Comparison of ENCODE assay signal across 8 mouse cellular contexts in the genomic region with DNA sequence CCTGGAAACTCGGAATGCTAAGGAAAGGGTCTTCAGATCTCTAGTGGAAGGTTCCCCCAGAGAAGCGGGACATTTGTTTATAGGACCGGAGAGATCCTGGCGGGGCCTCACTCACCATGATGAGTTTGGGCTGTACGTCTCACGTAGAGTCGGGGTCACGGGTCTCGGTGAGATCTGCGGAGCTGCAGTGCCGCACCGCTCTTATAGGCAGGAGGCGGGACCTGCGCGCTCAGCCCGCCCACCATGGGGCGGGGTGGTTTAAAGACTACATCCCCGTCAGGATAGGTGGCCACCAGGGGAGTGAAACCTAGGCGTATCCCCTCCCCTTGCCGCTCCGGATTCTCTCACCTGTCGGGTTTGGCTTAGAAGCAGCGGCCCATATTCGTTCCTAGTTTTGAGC. TPM values are rescaled to one million over a fixed set of nuclear protein-coding genes. Genes with fewer than 3 reads are reported as not detected.
A peak's percentile ranks its signal among the peaks of the same experiment; 100 is the strongest.
DNase-seq lines count a peak whose midpoint lies in the region; ATAC-seq lines count a peak whose summit lies in the region.

No protein-coding gene starts in this region.

- intact Hi-C loops in gastrocnemius, postnatal 14 days (cut with DNase I; ENCODE audit: low total_unique reads), result no loop called here
- intact Hi-C loops in left cerebral cortex, postnatal 14 days (cut with DNase I), result loop anchor here (5.0 kb wide), 1 partner anchor 33 kb away; no protein-coding TSS in a partner anchor

- no peaks in the 10 kb centered on the region for H3K9me3 ChIP-seq in intestine, embryonic 15.5 days

- peak overlapping the region; percentile 58; the same call in 1 of the 2 replicates for H3K27ac ChIP-seq in intestine, embryonic 15.5 days

- peak; percentile 12 for DNase-seq in adipocyte (ENCODE audit: low spot score)
- DNase-seq in embryo, embryonic 10.5 days (ENCODE audit: low spot score), result peak; percentile 79
- peak; percentile 80 for DNase-seq in gastrocnemius, postnatal 14 days
- DNase-seq in left cerebral cortex, postnatal 14 days (ENCODE audit: low spot score in 2 of 2), result peak; percentile 92 to 93
- peak; percentile 91 for DNase-seq in right cerebral cortex, postnatal 25 days
- peak; percentile 91 to 95 for DNase-seq in urinary bladder, postnatal 36 days (ENCODE audit: low spot score in 2 of 2)

- H3K4me1 ChIP-seq in intestine, embryonic 15.5 days (replicated peaks), result peaks cover 21% of the 10 kb centered on the region

- peaks cover 27% of the 10 kb centered on the region for H3K27me3 ChIP-seq in intestine, embryonic 15.5 days (replicated peaks)

- peaks cover 6% of the 10 kb centered on the region; the same call in 1 of the 2 replicates for H3K36me3 ChIP-seq in intestine, embryonic 15.5 days

- H3K4me3 ChIP-seq in intestine, embryonic 15.5 days (replicated peaks), result peak overlapping the region; percentile 54

- WGBS in intestine, embryonic 15.5 days, result under 1% methylated on average over 24 of the region's 24 CpGs

- ATAC-seq in intestine, embryonic 15.5 days, result peak; percentile 92
- peak; percentile 80 for ATAC-seq in megakaryocyte-erythroid progenitor cell, adult 5-6 weeks (replicated peaks; ENCODE audit: low FRiP score, low TSS enrichment, poor library complexity, severe bottlenecking)

- H3K4me2 ChIP-seq in intestine, embryonic 15.5 days (replicated peaks), result peak overlapping the region; percentile 99

- peak overlapping the region; percentile 61 for H3K9ac ChIP-seq in intestine, embryonic 15.5 days

RNA-seq across cellular contexts. Expression of gene Tuba4a, which starts 0.6 kb away (rescaled TPM):
- 100 to 1,000 TPM; 475 to 599 TPM for total RNA-seq in gastrocnemius, postnatal 14 days (2021)
- polyA plus RNA-seq in intestine, embryonic 15.5 days (2015; fragmentation: Nextera tagmentation; extraction: Ambion mirVana), result 122 and 131 TPM in 2 replicates
- 100 to 1,000 TPM; 658 to 691 TPM for total RNA-seq in left cerebral cortex, postnatal 14 days (2021)
- 232 and 276 TPM in 2 replicates for total RNA-seq in megakaryocyte-erythroid progenitor cell, adult 5-6 weeks (2014; fragmentation: Nextera tagmentation)
- 137 and 146 TPM in 2 replicates for total RNA-seq in megakaryocyte-erythroid progenitor cell, adult 5-6 weeks (2017)

RNA-seq across cellular contexts. Expression of gene Stk16, which starts 8.4 kb away (rescaled TPM):
- total RNA-seq in gastrocnemius, postnatal 14 days (2021), result 10 to 100 TPM; 27.2 to 28.2 TPM
- 110 and 122 TPM in 2 replicates for polyA plus RNA-seq in intestine, embryonic 15.5 days (2015; fragmentation: Nextera tagmentation; extraction: Ambion mirVana)
- total RNA-seq in left cerebral cortex, postnatal 14 days (2021), result 10 to 100 TPM; 85.6 to 92.2 TPM
- total RNA-seq in megakaryocyte-erythroid progenitor cell, adult 5-6 weeks (2014; fragmentation: Nextera tagmentation), result 117 and 193 TPM in 2 replicates
- 88.3 and 103 TPM in 2 replicates for total RNA-seq in megakaryocyte-erythroid progenitor cell, adult 5-6 weeks (2017)

RNA-seq across cellular contexts. Expression of gene Glb1l, which starts 8.5 kb away (rescaled TPM):
- 1 to 10 TPM; 4.5 to 4.8 TPM for total RNA-seq in gastrocnemius, postnatal 14 days (2021)
- polyA plus RNA-seq in intestine, embryonic 15.5 days (2015; fragmentation: Nextera tagmentation; extraction: Ambion mirVana), result 11.9 and 12.2 TPM in 2 replicates
- total RNA-seq in left cerebral cortex, postnatal 14 days (2021), result 10 to 100 TPM; 16.3 to 18.3 TPM
- total RNA-seq in megakaryocyte-erythroid progenitor cell, adult 5-6 weeks (2014; fragmentation: Nextera tagmentation), result 20.0 and 24.2 TPM in 2 replicates
- 5.4 and 18.3 TPM in 2 replicates for total RNA-seq in megakaryocyte-erythroid progenitor cell, adult 5-6 weeks (2017)

RNA-seq across cellular contexts. Expression of gene A630095N17Rik, which starts 12.8 kb away (rescaled TPM):
- not detected for total RNA-seq in gastrocnemius, postnatal 14 days (2021)
- not detected in 2 replicates for polyA plus RNA-seq in intestine, embryonic 15.5 days (2015; fragmentation: Nextera tagmentation; extraction: Ambion mirVana)
- not detected for total RNA-seq in left cerebral cortex, postnatal 14 days (2021)
- not detected in 2 replicates for total RNA-seq in megakaryocyte-erythroid progenitor cell, adult 5-6 weeks (2014; fragmentation: Nextera tagmentation)
- not detected in 2 replicates for total RNA-seq in megakaryocyte-erythroid progenitor cell, adult 5-6 weeks (2017)

RNA-seq across cellular contexts. Expression of gene Dnajb2, which starts 17.1 kb away (rescaled TPM):
- 10 to 100 TPM; 32.4 to 33.2 TPM for total RNA-seq in gastrocnemius, postnatal 14 days (2021)
- 25.5 and 26.2 TPM in 2 replicates for polyA plus RNA-seq in intestine, embryonic 15.5 days (2015; fragmentation: Nextera tagmentation; extraction: Ambion mirVana)
- 10 to 100 TPM; 76.5 to 80.2 TPM for total RNA-seq in left cerebral cortex, postnatal 14 days (2021)
- 15.2 and 18.3 TPM in 2 replicates for total RNA-seq in megakaryocyte-erythroid progenitor cell, adult 5-6 weeks (2014; fragmentation: Nextera tagmentation)
- 14.2 and 21.7 TPM in 2 replicates for total RNA-seq in megakaryocyte-erythroid progenitor cell, adult 5-6 weeks (2017)

Comparison
In these comparisons a context has a peak if more than half of its experiments do, and no peak if none do; other contexts are left out.
1. Peak in every context shown above with its lines: DNase-seq, ATAC-seq, H3K4me3 ChIP-seq and H3K27ac ChIP-seq.
2. DNase-seq: peak in every context shown above with its lines; median percentile 93 in urinary bladder, postnatal 36 days; 92 in left cerebral cortex, postnatal 14 days; 91 in right cerebral cortex, postnatal 25 days; 80 in gastrocnemius, postnatal 14 days; 79 in embryo, embryonic 10.5 days; 12 in adipocyte.